Mouse (Mus musculus) liver, embryonic 14.5 days (tissue): Measurements from ENCODE around the gene Ttc41. TPM values are rescaled to one million over a fixed set of nuclear protein-coding genes. Genes with fewer than 3 reads are reported as not detected.

ENCODE experiments used
- ATAC-seq: fragments of 200-750 bp; cut with Nextera tagmentation; 2 replicates; pipeline ENCODE4 v1.8.0; 2017; ENCODE audit warnings: moderate number of reproducible peaks, mild to moderate bottlenecking, moderate library complexity; ENCODE audit not compliant: insufficient read depth
- DNase-seq, 3 experiments: peaks; one replicate each; pipeline ENCODE4 v3.0.0-alpha.2; 2012 to 2013; ENCODE audit warnings: low read depth in 3 of 3, low spot score in 3 of 3
- H3K27ac ChIP-seq: fragments of 300-500 bp; sonication (generic); 2 replicates; pipeline ENCODE4 v1.5.1; 2014; ENCODE audit warnings: moderate library complexity, mild to moderate bottlenecking, control low read depth, inconsistent platforms
- H3K27me3 ChIP-seq: fragments of 300-500 bp; sonication (generic); 2 replicates; pipeline ENCODE4 v1.6.1; 2014; ENCODE audit warnings: mild to moderate bottlenecking, low read length, moderate library complexity; ENCODE audit not compliant: control insufficient read depth, insufficient read depth
- H3K36me3 ChIP-seq: fragments of 300-500 bp; sonication (generic); replicated peaks from 2 replicates; pipeline ENCODE4 v1.6.1; 2014; ENCODE audit warnings: low read depth; ENCODE audit not compliant: control insufficient read depth, insufficient read depth
- H3K4me1 ChIP-seq, 2 experiments: fragments of 200-500 bp in 1 of 2; fragments of 300-500 bp in 1 of 2; sonication (generic) in 1 of 2; replicated peaks; 2 replicates each; pipeline ENCODE4 v1.6.1; 2012 to 2014; ENCODE audit warnings: antibody characterized with exemption in 1 of 2, inconsistent platforms in 1 of 2, low read length in 1 of 2; ENCODE audit not compliant: control insufficient read depth in 2 of 2, insufficient read depth in 2 of 2
- H3K4me2 ChIP-seq: fragments of 300-500 bp; sonication (generic); 2 replicates; pipeline ENCODE4 v1.6.1; 2014; ENCODE audit warnings: low read depth, mild to moderate bottlenecking, control low read depth, moderate library complexity
- H3K4me3 ChIP-seq, 2 experiments: fragments of 200-500 bp in 1 of 2; fragments of 300-500 bp in 1 of 2; sonication (generic) in 1 of 2; 2 replicates each; pipeline ENCODE4 v1.5.1; 2012 to 2014; ENCODE audit warnings: low read depth in 2 of 2, low read length in 2 of 2, mild to moderate bottlenecking in 2 of 2, control low read depth in 1 of 2, inconsistent platforms in 1 of 2, moderate library complexity in 1 of 2; ENCODE audit not compliant: insufficient read depth in 1 of 2
- H3K9ac ChIP-seq: fragments of 300-500 bp; sonication (generic); replicated peaks from 2 replicates; pipeline ENCODE4 v1.6.1; 2014; ENCODE audit warnings: mild to moderate bottlenecking, control low read depth, moderate library complexity
- H3K9me3 ChIP-seq: fragments of 300-500 bp; sonication (generic); 2 replicates; pipeline ENCODE4 v1.6.1; 2016; ENCODE audit warnings: low read length, mixed read lengths; ENCODE audit not compliant: control insufficient read depth
- CTCF ChIP-seq: IDR thresholded peaks from 2 replicates; pipeline ENCODE4 v1.5.1; 2016; ENCODE audit warnings: antibody characterized with exemption, low read depth, control low read depth
- EP300 ChIP-seq: IDR thresholded peaks from 2 replicates; pipeline ENCODE4 v1.6.1; 2016; ENCODE audit warnings: antibody characterized with exemption, low read depth
- WGBS: fragments of 180-500 bp; shearing (Covaris S2); extraction: QIAGEN DNeasy Blood & Tissue Kit; methylation state at CpG from one replicate; pipeline ENCODE4 v1.1.7; 2014; ENCODE audit not compliant: insufficient replicate concordance; 5-methylcytosine and 5-hydroxymethylcytosine counted together
- polyA plus RNA-seq, 2 experiments: library from polyadenylated mRNA; depleted of rRNA in 1 of 2; stranded (reverse) in 1 of 2; unstranded in 1 of 2; fragments of >200 nt; fragmentation: Nextera tagmentation in 1 of 2; extraction: Ambion mirVana in 1 of 2; gene quantifications; 2 replicates each; pipeline versions ENCODE4 v1.2.1 to v1.2.3; 2012 to 2014

Gene Ttc41
- polyA plus RNA-seq, 2 experiments, result 0.39 to 1.0 TPM

DNA sequence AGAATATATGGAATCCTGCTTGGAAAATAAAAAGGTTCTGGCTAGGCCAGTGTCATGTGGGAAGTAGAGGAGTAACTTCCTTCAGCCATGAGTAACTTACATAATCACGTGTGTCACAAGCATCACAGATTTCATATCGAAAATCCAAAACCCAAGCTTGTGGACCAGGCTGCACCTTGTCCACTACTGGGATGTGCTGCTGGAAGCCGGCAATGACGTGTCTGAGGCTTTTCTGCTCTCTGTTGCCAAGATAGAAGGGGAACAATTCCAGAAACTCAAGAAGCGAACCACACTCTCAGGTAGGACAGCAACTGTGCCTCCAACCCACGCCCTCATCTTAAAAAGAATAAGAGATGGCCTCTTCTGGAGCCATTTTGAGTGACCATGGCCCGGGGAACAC lies 38.7 kb downstream of the Ttc41 start:
- Histone ChIP-seq H3K4me3 (no peak overlapping the region), H3K9ac (no peak overlapping the region), H3K4me2 (no peak overlapping the region), H3K36me3 (no peaks in the 10 kb centered on the region), H3K27ac (no peak overlapping the region), H3K27me3 (no peaks in the 10 kb centered on the region), H3K9me3 (no peaks in the 10 kb centered on the region), H3K4me1 (no peaks in the 10 kb centered on the region; a peak in 1 of 4 replicates)
- ATAC-seq, result no peak
- TF ChIP-seq CTCF (no peak), EP300 (no peak)
- no peak for DNase-seq
- WGBS, result 61% methylated on average over 7 of the region's 7 CpGs

DNA sequence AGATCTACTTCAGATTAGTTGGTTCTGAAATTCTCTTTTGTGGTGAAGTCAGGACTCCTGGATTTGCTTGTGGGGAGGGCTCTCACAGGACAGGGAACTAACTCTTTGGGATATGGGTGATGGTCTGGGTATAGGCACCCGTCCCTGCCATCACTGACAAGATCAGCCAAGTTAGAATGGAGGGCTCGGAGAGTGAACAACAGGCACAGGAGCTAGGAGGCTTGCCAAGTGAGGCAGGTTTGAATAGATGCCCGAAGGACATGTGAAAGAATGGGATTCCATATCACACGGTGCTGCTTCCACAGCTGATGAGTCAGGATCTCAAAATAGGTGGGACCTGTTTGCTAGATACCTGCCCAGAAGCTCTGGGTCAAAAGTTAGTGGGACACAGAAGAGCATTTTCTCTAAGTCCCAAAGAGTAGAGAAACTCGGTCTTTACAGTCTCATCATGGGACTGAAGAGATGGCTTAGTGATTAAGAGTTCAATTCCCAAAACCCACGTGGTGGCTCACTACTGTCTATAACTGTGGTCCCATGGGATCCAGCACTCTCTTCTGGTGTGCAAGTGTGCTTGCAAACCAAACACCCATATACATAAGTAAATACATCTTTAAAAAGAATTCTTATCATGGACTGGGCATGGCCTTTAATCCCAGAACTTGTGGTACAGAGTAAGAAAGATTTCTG lies 50.3 kb downstream of the Ttc41 start:
- no peak overlapping the region for H3K4me3 ChIP-seq
- DNase-seq (no peak), ATAC-seq (no peak)
- no peak overlapping the region for H3K9ac ChIP-seq
- no peaks in the 10 kb centered on the region for H3K9me3 ChIP-seq
- TF ChIP-seq CTCF, result no peak
- no peak for TF ChIP-seq EP300
- no peak overlapping the region for H3K27ac ChIP-seq
- 55% methylated on average over 6 of the region's 6 CpGs for WGBS
- no peak overlapping the region for H3K4me2 ChIP-seq
- no peaks in the 10 kb centered on the region for H3K27me3 ChIP-seq
- no peaks in the 10 kb centered on the region for H3K4me1 ChIP-seq
- H3K36me3 ChIP-seq, result no peaks in the 10 kb centered on the region

DNA sequence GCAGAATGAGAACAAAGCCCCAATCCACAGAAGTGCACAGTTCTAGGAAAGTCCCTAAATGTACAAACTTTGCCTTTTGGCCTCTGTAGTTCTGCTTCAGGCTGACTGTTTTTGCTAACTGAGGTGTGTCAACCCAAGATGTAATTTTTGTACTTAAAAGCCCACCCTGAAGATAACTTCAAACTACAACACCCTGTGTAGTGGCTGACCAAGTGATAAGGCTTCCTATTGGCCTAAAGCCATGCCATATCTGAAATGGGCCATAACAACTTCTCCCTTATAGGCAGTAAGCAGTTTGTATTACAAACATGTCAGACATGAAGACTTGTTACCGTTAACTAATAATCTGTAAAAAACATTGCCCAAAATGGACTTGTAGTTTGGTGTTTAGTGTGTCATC lies 52.1 kb downstream of the Ttc41 start:
- Histone ChIP-seq H3K4me3 (no peak overlapping the region), H3K9me3 (no peaks in the 10 kb centered on the region), H3K4me2 (no peak overlapping the region), H3K4me1 (no peaks in the 10 kb centered on the region), H3K9ac (no peak overlapping the region), H3K27me3 (no peaks in the 10 kb centered on the region), H3K27ac (no peak overlapping the region), H3K36me3 (no peaks in the 10 kb centered on the region)
- ATAC-seq (no peak), DNase-seq (no peak)
- WGBS, result 68% methylated on average over 1 of the region's 1 CpGs
- TF ChIP-seq EP300 (no peak), CTCF (no peak)

DNA sequence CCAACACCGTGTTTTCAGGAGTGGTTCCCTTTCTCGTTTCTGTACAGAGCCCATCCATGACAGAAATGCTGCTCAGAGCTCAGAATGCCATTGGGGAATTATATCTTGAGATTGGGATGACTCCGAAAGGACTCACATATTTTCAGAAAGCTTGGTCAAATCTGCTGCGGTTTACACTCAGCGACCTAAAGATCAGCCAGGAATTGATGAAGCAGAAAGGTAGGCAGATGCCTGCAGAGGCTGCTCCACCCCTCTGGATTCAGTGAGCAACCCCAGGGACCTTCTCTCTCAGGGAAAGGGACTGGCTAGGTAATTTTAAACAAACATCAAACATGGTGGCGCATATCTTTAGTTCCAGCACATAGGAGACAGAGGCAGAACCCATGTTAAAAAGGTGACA lies 52.6 kb downstream of the Ttc41 start:
- TF ChIP-seq EP300, result no peak
- no peak for TF ChIP-seq CTCF
- no peak overlapping the region for H3K4me2 ChIP-seq
- no peak overlapping the region for H3K4me3 ChIP-seq
- DNase-seq, result no peak
- 81% methylated on average over 6 of the region's 6 CpGs for WGBS
- no peaks in the 10 kb centered on the region for H3K4me1 ChIP-seq
- no peaks in the 10 kb centered on the region for H3K27me3 ChIP-seq
- H3K9me3 ChIP-seq, result no peaks in the 10 kb centered on the region
- H3K27ac ChIP-seq, result no peak overlapping the region
- no peaks in the 10 kb centered on the region for H3K36me3 ChIP-seq
- no peak overlapping the region for H3K9ac ChIP-seq
- no peak for ATAC-seq

DNA sequence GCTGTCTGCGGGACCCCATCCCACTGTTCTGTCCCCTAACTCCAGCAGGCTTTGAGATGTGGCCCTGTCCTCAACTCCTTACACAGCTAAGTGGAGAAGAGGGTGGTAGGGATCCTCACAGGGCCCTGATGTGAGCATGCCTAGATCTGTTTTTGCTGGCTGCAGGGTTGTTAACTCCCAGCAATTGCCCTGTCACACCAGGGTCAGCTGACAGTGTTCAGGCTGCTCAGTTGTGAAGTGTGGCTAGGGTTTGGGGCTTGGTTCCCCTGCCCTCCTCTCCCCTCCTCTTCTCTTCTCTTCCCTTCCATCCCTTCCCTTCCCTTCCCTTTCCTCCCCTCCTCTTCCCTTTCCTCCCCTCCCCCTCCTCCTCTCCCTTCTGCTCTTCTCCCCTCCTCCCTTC lies 55.6 kb downstream of the Ttc41 start:
- WGBS, result 57% methylated on average over 1 of the region's 1 CpGs
- Histone ChIP-seq H3K27ac (no peak overlapping the region), H3K9ac (no peak overlapping the region), H3K36me3 (no peaks in the 10 kb centered on the region), H3K4me3 (no peak overlapping the region), H3K27me3 (no peaks in the 10 kb centered on the region), H3K4me2 (no peak overlapping the region), H3K9me3 (no peaks in the 10 kb centered on the region), H3K4me1 (no peaks in the 10 kb centered on the region)
- no peak for DNase-seq
- no peak for TF ChIP-seq EP300
- no peak for ATAC-seq
